Mouse (Mus musculus): ENCODE measurements around the gene Smtn. TPM values are rescaled to one million over a fixed set of nuclear protein-coding genes. Genes with fewer than 3 reads are reported as not detected.

Smtn gene
- 0.82 TPM for polyA plus RNA-seq (2014; fragmentation: Illumina TruSeq; extraction: RNeasy Lipid Tissue Mini Kit (QIAGEN cat#74804); ENCODE audit: low read depth, low replicate concordance)

DNA sequence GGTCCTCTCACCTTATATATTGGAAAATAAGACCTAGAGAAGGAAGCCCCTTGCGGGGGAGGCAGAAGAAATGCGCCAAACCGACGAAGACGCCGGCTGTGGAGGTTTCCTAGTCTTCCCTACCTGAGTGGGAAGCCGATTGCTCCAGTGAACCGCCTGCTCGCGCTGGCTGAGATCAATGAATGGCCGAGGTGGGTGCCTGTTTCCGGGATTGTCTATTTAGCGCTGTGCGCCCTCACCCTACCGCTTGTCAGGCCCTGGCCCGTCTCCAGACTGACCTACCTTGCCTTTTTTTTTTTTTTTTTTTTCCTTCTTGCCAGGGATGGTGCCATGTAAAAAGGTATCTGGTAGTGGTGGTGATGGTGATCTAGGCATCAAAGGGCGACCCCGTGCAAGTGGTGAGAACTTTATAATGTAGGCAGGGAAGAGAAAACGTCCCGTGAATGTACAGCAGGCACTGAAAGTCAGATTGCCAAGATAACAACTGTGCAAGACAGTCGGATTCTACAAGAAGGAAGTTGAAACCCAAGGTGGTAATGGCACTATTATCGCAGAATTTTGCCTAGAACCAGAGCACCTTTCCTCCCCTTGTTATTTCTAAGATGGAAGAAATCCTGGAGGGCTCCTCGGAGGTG is at the start of gene Smtn:
Gene Smtn (minus strand): TSS at position 162 of the 635 bp plus-strand sequence.

DNA sequence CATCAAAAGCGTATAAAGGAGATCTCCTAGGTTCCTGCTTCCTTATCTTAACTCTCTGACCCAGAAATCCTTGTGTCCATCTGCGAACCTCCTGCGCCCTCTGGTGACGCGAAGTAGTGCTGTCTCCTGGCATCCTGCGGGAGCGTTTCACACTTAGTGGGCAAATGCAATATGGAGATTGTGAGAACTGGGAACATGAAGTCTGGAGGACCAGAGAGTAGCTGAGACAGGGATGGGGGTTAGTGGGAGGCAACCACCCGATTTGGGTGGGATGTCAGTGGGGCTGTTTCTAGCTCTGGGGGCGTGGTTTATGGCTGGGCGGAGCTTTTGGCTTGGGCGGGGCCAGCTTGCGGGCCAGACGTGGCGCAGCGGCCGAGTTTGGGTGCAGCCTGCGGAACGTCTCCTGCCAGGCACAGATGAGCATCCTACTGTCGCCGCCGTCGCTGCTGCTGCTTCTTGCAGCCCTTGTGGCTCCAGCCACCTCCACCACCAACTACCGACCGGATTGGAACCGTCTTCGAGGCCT is 25.8 kb downstream of the Smtn start, which contains the start of gene Selenom:
Gene Selenom (plus strand): TSS at position 156 of the 526 bp plus-strand sequence.

DNA sequence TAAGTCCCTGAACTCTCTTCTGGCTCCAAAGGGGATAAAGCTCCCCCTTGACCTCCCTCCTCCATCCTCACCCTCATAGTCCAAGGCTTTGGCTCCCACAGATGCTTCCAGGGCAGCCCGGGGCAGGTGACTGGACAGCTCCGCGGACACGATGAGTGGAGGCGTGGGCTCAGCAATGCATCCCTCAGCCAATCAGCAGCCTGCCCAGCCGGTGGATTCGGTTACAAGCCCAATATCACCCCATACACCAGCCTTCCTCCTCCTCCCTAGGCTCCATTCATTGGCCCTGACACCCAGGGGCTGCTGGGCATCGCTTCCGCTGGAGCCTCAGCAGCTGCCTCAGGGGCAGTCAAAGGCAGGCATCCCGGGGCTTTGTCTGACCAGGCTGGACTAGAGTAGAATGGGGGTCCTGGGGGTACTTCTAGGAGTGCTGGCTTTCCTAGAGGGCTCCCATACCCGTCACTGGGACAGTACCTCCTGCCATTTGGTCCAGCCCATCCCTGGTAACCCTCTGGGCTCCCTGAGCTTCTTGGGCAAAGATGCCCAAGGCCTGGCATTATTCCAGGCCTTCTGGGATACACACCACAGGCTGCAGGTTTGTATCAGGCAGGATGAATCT is 52.4 kb downstream of the Smtn start, which contains the start of gene Pla2g3:
Gene Pla2g3 (plus strand): TSS at position 333 of the 619 bp plus-strand sequence.

Other genes with a start within 250 kb of the Smtn start
- 2.7 TPM for gene Pik3ip1, start 210.2 kb downstream of the Smtn start, polyA plus RNA-seq (2014; fragmentation: Illumina TruSeq; extraction: RNeasy Lipid Tissue Mini Kit (QIAGEN cat#74804); ENCODE audit: low read depth, low replicate concordance)
- gene Limk2, start 131.4 kb downstream of the Smtn start, polyA plus RNA-seq (2014; fragmentation: Illumina TruSeq; extraction: RNeasy Lipid Tissue Mini Kit (QIAGEN cat#74804); ENCODE audit: low read depth, low replicate concordance) = 72.4 TPM
- 29.1 TPM for gene Rnf185, start 88.2 kb downstream of the Smtn start, polyA plus RNA-seq (2014; fragmentation: Illumina TruSeq; extraction: RNeasy Lipid Tissue Mini Kit (QIAGEN cat#74804); ENCODE audit: low read depth, low replicate concordance)
- gene Pla2g3, start 52.3 kb downstream of the Smtn start, polyA plus RNA-seq (2014; fragmentation: Illumina TruSeq; extraction: RNeasy Lipid Tissue Mini Kit (QIAGEN cat#74804); ENCODE audit: low read depth, low replicate concordance) = 2.9 TPM
- 13.2 TPM for gene Inpp5j, start 35.8 kb downstream of the Smtn start, polyA plus RNA-seq (2014; fragmentation: Illumina TruSeq; extraction: RNeasy Lipid Tissue Mini Kit (QIAGEN cat#74804); ENCODE audit: low read depth, low replicate concordance)
- gene Selenom, start 25.9 kb downstream of the Smtn start, polyA plus RNA-seq (2014; fragmentation: Illumina TruSeq; extraction: RNeasy Lipid Tissue Mini Kit (QIAGEN cat#74804); ENCODE audit: low read depth, low replicate concordance) = 6.2 TPM
- gene Morc2a, start 108.6 kb upstream of the Smtn start, polyA plus RNA-seq (2014; fragmentation: Illumina TruSeq; extraction: RNeasy Lipid Tissue Mini Kit (QIAGEN cat#74804); ENCODE audit: low read depth, low replicate concordance) = 19.6 TPM

Measured in sigmoid colon, adult 10 weeks (tissue).